9 mouse cellular contexts compared by ENCODE assay signal in the genomic region with DNA sequence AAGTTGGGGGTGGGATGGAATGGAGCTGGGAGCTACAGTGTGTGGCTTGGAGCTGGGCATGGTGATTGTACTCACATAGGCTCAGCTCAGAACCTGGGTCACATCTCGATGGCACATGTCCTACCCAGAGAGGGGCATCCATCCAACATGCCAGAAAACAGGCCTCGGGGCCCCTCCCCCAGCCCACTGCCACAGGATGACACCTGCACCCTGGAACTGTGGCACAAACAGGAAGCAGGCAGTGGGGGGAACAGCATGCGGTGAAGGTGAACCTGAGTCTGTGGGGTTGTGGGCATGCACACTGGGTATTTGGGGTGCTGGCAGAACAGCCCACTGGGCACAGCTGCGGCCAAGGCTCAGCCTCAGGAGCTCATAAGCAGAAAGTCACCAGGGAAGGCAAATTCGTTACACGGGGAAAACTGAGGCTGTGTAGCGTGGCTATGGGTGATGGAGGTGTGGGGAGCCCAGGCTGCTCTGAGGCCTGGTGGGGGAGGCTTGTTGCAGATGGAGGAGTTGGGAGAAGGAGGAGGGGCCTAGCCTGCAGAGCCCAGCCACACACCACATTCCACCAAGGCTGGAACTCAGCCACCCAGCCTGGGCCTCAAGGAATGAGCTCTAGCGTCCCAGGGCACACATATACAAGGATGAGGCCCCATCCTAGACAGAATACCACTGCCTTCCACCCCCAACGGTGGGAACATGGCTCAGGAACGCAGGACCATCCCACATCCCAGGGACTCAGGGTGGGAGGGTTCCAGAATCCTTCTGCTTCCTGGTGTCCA. TPM values are rescaled to one million over a fixed set of nuclear protein-coding genes. Genes with fewer than 3 reads are reported as not detected.
DNase-seq lines count a peak whose midpoint lies in the region; ATAC-seq and TF ChIP-seq lines count a peak whose summit lies in the region.
"Had no signal": no experiment of that assay in that cellular context is flagged by ENCODE, and none has a peak within 500 bp of the region (broad histone marks: within the 10 kb centered on the region; RNA-seq: fewer than 3 reads in every experiment).

No protein-coding gene starts in this region.

- DNase-seq in lung, adult 2 months: no peak
- no peak for DNase-seq in lung, postnatal 36 days
- no peak for DNase-seq in right cerebral cortex, postnatal 36 days (ENCODE audit: low spot score in 2 of 2)
- DNase-seq in c-Kit-positive CD71-positive TER-119-positive erythroid progenitor cells, embryonic 14.5 days (ENCODE audit: low spot score): no peak
- no peak for DNase-seq in layer of hippocampus, adult 11-12 months (ENCODE audit: low spot score)

- H3K9me3 ChIP-seq in embryonic facial prominence, embryonic 12.5 days: no peaks in the 10 kb centered on the region
- no peaks in the 10 kb centered on the region for H3K9me3 ChIP-seq in intestine, postnatal 0 days (ENCODE audit: control insufficient read depth)
- no peaks in the 10 kb centered on the region for H3K9me3 ChIP-seq in megakaryocyte, embryonic 14.5 days

- WGBS in lung, adult 2 months: 36% methylated on average over 10 of the region's 10 CpGs
- 65% methylated on average over 10 of the region's 10 CpGs for WGBS in embryonic facial prominence, embryonic 12.5 days
- WGBS in intestine, postnatal 0 days: 60% methylated on average over 10 of the region's 10 CpGs

- H3K9ac ChIP-seq in embryonic facial prominence, embryonic 12.5 days: no peak overlapping the region; the same call in 1 of the 2 replicates
- peak overlapping the region; percentile 13 for H3K9ac ChIP-seq in intestine, postnatal 0 days (ENCODE audit: low read depth, low read length)

- H3K4me2 ChIP-seq in embryonic facial prominence, embryonic 12.5 days (replicated peaks): no peak overlapping the region
- peak overlapping the region; percentile 55 for H3K4me2 ChIP-seq in intestine, postnatal 0 days (replicated peaks; ENCODE audit: low read depth)

- H3K4me1 ChIP-seq in lung, adult 2 months (ENCODE audit: control insufficient read depth, insufficient read depth, low read length): peaks cover 20% of the 10 kb centered on the region
- H3K4me1 ChIP-seq in embryonic facial prominence, embryonic 12.5 days: peaks cover 19% of the 10 kb centered on the region
- peaks cover 12% of the 10 kb centered on the region; the same call in 1 of the 2 replicates for H3K4me1 ChIP-seq in intestine, postnatal 0 days (replicated peaks; ENCODE audit: control insufficient read depth, insufficient read depth, low read length)
- peaks cover 92% of the 10 kb centered on the region for H3K4me1 ChIP-seq in megakaryocyte, embryonic 14.5 days

- peaks cover 25% of the 10 kb centered on the region for H3K27me3 ChIP-seq in embryonic facial prominence, embryonic 12.5 days
- peaks cover 14% of the 10 kb centered on the region for H3K27me3 ChIP-seq in intestine, postnatal 0 days (replicated peaks; ENCODE audit: control insufficient read depth, insufficient read depth, low read length)
- no peaks in the 10 kb centered on the region for H3K27me3 ChIP-seq in megakaryocyte, embryonic 14.5 days (replicated peaks)

- H3K4me3 ChIP-seq in lung, adult 2 months (replicated peaks; ENCODE audit: extremely low read depth, low read depth, low read length): no peak overlapping the region
- H3K4me3 ChIP-seq in embryonic facial prominence, embryonic 12.5 days: no peak overlapping the region
- no peak overlapping the region for H3K4me3 ChIP-seq in intestine, postnatal 0 days (ENCODE audit: low read depth, low read length)
- H3K4me3 ChIP-seq in megakaryocyte, embryonic 14.5 days (replicated peaks): peak overlapping the region; percentile 91
- H3K4me3 ChIP-seq: myocyte had no signal

- ATAC-seq in embryonic facial prominence, embryonic 12.5 days (ENCODE audit: insufficient number of reproducible peaks, insufficient read depth, low FRiP score, low TSS enrichment): no peak
- ATAC-seq in intestine, postnatal 0 days: peak; percentile 32; the same call in 1 of the 2 replicates

- peak; percentile 6; the same call in 1 of the 2 replicates for TF ChIP-seq POLR2A in lung, adult 2 months (IDR thresholded peaks at IDR 0.05; ENCODE audit: borderline replicate concordance, extremely low read depth, low read depth, low read length)

- no peak for TF ChIP-seq CTCF in lung, adult 2 months (IDR thresholded peaks at IDR 0.05; ENCODE audit: insufficient read depth, low read length)
- TF ChIP-seq CTCF in intestine, postnatal 0 days (IDR thresholded peaks at IDR 0.05; ENCODE audit: low read depth): no peak

- peak overlapping the region; percentile 78 for H3K27ac ChIP-seq in embryonic facial prominence, embryonic 12.5 days
- H3K27ac ChIP-seq in intestine, postnatal 0 days (ENCODE audit: low read depth, low read length): peak overlapping the region; percentile 60

- peaks cover 33% of the 10 kb centered on the region for H3K36me3 ChIP-seq in embryonic facial prominence, embryonic 12.5 days
- H3K36me3 ChIP-seq in intestine, postnatal 0 days (ENCODE audit: control insufficient read depth, insufficient read depth): peaks cover 27% of the 10 kb centered on the region
- peaks cover 65% of the 10 kb centered on the region for H3K36me3 ChIP-seq in megakaryocyte, embryonic 14.5 days (replicated peaks; ENCODE audit: low read length)

RNA-seq across cellular contexts. Expression of gene Tbxa2r, which starts 0.9 kb away (rescaled TPM):
- polyA plus RNA-seq in lung, adult 2 months (2012; rRNA removed): 39.9 and 44.0 TPM in 2 replicates
- 2.8 and 3.1 TPM in 2 replicates for polyA plus RNA-seq in embryonic facial prominence, embryonic 12.5 days (2016; fragmentation: Nextera tagmentation; extraction: Ambion mirVana)
- 9.8 and 10.7 TPM in 2 replicates for polyA plus RNA-seq in intestine, postnatal 0 days (2015; fragmentation: Nextera tagmentation; extraction: Ambion mirVana)
- 87.5 and 153 TPM in 2 replicates for polyA plus RNA-seq in megakaryocyte, embryonic 14.5 days (2012; ENCODE audit: insufficient read depth, low replicate concordance)

RNA-seq across cellular contexts. Expression of gene Cactin, which starts 8.5 kb away (rescaled TPM):
- polyA plus RNA-seq in lung, adult 2 months (2012; rRNA removed): 30.5 and 36.7 TPM in 2 replicates
- 61.0 and 62.2 TPM in 2 replicates for polyA plus RNA-seq in embryonic facial prominence, embryonic 12.5 days (2016; fragmentation: Nextera tagmentation; extraction: Ambion mirVana)
- 14.7 and 15.0 TPM in 2 replicates for polyA plus RNA-seq in intestine, postnatal 0 days (2015; fragmentation: Nextera tagmentation; extraction: Ambion mirVana)
- polyA plus RNA-seq in megakaryocyte, embryonic 14.5 days (2012; ENCODE audit: insufficient read depth, low replicate concordance): 76.5 and 78.5 TPM in 2 replicates

RNA-seq across cellular contexts. Expression of gene Gipc3, which starts 13.7 kb away (rescaled TPM):
- 10.3 and 11.2 TPM in 2 replicates for polyA plus RNA-seq in lung, adult 2 months (2012; rRNA removed)
- polyA plus RNA-seq in embryonic facial prominence, embryonic 12.5 days (2016; fragmentation: Nextera tagmentation; extraction: Ambion mirVana): not detected in 2 replicates
- 0.04 and 0.08 TPM in 2 replicates for polyA plus RNA-seq in intestine, postnatal 0 days (2015; fragmentation: Nextera tagmentation; extraction: Ambion mirVana)
- polyA plus RNA-seq in megakaryocyte, embryonic 14.5 days (2012; ENCODE audit: insufficient read depth, low replicate concordance): 2.9 and 11.0 TPM in 2 replicates

RNA-seq across cellular contexts. Expression of gene Hmg20b, which starts 20.9 kb away (rescaled TPM):
- polyA plus RNA-seq in lung, adult 2 months (2012; rRNA removed): 106 and 134 TPM in 2 replicates
- 130 and 132 TPM in 2 replicates for polyA plus RNA-seq in embryonic facial prominence, embryonic 12.5 days (2016; fragmentation: Nextera tagmentation; extraction: Ambion mirVana)
- 99.8 and 111 TPM in 2 replicates for polyA plus RNA-seq in intestine, postnatal 0 days (2015; fragmentation: Nextera tagmentation; extraction: Ambion mirVana)
- polyA plus RNA-seq in megakaryocyte, embryonic 14.5 days (2012; ENCODE audit: insufficient read depth, low replicate concordance): 302 and 601 TPM in 2 replicates

RNA-seq across cellular contexts. Expression of gene Mfsd12, which starts 27.9 kb away (rescaled TPM):
- polyA plus RNA-seq in lung, adult 2 months (2012; rRNA removed): 33.3 and 39.9 TPM in 2 replicates
- polyA plus RNA-seq in embryonic facial prominence, embryonic 12.5 days (2016; fragmentation: Nextera tagmentation; extraction: Ambion mirVana): 13.9 and 14.5 TPM in 2 replicates
- 29.6 and 32.8 TPM in 2 replicates for polyA plus RNA-seq in intestine, postnatal 0 days (2015; fragmentation: Nextera tagmentation; extraction: Ambion mirVana)
- 20.2 and 44.1 TPM in 2 replicates for polyA plus RNA-seq in megakaryocyte, embryonic 14.5 days (2012; ENCODE audit: insufficient read depth, low replicate concordance)
